Mouse (Mus musculus) fibroblast of lung, adult 2 months (primary cell): ENCODE measurements around the gene Maml2.

Experiments
- DNase-seq: peaks from one replicate; pipeline ENCODE4 v3.0.0-alpha.2; 2011; ENCODE audit warnings: low read depth

Maml2 gene

DNA sequence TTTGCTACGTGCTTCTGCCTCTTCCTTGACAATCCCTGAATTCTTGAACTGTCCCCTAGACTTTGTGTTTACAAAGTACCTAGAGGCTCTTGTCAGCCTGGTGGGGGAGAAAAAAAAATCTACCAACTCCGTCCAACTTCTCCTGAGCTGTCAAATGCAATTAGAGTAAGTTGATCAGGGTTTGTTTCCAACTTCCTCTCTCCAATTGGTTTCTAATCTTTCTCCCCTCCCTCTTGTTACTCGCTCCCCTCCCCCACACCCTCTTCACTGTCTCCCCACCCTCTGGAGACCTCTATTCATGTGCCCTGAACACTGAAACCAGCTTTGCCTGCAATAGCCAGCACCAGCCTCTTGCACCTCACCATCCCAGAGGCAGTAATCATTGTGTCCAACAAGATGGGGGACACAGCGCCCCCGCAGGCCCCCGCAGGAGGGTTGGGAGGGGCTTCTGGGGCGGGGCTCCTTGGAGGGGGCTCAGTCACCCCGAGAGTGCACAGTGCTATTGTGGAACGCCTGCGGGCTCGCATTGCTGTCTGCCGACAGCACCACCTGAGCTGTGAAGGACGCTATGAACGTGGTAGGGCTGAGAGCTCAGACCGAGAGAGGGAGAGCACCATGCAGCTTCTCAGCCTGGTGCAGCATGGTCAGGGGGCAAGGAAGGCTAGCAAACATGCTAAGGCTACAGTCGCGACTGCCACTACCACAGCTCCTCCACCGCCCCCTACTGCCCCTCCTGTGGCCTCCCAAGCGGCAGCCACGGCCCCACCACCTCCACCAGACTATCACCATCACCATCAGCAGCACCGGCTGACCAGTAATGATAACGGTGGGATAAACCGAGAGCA, at the start of gene Maml2:
Gene Maml2 (plus strand): TSS at position 290 of the 845 bp plus-strand sequence.
- no peak for DNase-seq

DNA sequence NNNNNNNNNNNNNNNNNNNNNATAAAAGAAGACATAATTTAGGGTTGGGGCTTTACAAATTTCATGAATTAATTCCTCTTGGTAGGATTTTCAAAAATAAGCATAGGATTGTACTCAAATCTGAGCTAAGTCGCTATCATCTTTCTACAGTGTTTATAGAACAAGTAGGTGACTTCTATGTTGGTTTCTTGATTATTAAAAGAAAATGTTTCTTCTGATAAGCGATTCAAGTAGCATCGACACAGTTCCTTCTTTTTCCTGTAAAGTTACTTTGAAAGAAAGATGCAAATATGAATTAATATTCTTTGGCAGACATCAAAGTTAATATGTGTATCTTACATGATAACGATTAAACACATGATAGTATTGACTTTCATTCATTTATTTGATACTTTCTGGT, 49.7 kb upstream of the Maml2 start:
- no peak for DNase-seq

DNA sequence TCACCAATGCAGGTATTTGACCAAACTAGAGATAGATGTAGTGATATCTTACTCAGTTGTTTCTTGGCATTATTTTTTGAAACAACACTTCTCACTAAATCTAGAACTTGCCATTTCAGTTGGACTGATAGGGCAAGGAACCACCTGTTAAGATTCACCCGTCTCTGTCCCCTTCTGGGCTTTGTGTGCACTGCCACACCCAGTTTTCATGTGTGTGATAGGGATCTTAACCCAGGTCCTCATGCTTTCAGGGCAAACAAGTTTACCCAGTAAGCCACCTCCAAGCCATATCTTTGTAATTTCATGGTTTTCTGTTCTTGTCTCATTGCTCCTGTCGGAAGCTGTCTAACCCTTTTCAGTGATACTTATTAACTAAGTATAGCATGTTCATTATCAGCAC, 46.5 kb upstream of the Maml2 start:
- no peak for DNase-seq

DNA sequence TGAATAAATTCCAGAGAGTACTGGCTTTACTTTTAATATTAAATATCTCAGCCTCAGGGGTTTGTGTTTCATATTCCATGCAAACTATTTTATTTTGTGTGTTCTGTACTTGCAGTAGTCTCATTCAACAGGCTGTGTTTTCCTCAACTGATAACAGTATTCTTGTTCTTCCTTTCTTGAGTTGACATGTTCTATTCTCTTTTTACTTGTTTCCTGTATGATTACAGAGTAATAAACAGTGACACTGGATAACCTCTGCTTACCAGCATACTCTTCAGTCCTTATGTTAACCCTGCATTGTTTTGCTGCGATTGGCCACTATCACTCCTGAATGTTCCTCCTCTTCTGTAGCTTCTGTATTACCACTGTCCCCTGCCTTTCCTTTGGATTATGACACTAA, 41.0 kb upstream of the Maml2 start:
- no peak for DNase-seq

DNA sequence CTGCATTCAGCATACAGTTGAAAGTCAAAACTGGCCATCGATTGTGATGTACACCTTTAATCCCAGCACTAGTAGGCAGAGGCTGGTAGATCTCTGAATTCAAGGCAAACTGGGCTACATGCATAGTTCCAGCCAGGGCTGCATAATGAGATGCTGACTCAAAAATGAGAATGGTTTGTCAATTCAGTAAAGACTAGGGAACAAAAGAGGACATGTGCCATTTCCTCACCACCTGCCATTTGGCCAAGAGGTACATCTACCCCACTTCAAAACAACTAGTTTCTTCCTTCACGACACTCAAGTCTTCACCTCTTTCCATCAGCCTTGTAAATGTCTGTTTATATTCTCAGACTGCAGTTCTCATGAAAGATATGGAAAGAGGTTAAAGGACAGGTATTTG, 39.6 kb upstream of the Maml2 start:
- no peak for DNase-seq

DNA sequence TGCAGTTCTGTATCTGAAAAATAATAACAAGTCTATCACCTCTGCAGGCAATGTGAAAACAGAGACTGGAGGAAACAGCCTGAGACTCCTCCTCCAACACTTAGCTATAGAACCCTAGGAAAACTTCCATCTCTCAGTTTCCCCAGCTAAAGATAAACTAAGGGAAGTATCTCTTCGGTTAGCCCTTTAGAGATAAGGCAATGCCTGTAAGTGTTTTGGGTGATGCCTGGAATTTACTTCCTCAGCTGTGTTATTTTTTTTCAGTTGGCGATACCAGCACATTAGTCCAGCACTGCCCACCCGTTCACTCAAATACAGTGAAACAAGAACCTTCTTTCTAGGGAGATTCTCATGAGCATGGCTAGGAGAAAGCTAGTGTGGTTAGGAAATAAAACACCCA, 36.8 kb upstream of the Maml2 start:
- no peak for DNase-seq

DNA sequence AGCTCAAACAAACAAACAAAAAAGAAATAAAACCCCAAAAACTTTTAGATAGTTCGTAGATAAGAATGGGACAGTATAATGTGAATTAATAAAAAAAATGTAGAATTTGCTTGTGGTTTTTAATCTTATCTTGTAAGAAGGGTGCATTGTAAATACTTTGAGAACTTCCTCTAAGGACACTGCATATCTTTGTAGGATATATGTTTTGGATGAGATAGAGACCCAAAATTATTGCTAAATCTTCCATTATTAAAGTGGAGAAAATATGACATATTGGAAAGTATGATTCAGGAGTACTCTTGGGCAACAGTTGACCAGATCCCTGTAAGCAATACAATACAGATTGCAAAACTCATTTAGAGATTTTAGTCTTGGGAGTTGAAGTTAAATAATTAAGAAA, 24.5 kb upstream of the Maml2 start:
- no peak for DNase-seq

DNA sequence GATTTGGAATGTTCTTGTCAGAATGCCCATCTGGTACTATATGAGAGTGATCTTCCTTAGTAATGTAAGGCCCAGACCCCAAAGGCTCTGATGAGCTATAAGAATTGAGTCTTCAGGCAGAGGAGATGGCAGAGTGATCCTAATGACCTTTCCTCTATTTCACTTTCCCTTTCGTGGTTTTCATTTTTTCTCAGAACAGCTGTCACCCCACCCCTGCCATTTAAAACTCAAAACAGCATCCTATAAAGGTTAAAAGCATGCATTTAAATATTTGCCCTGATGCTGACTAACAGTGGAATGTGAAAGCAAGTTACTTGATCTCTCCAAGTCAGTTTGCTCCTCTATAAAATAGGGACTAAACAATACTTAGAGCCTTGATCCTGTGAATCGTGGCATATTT, 10.3 kb upstream of the Maml2 start:
- DNase-seq: no peak

DNA sequence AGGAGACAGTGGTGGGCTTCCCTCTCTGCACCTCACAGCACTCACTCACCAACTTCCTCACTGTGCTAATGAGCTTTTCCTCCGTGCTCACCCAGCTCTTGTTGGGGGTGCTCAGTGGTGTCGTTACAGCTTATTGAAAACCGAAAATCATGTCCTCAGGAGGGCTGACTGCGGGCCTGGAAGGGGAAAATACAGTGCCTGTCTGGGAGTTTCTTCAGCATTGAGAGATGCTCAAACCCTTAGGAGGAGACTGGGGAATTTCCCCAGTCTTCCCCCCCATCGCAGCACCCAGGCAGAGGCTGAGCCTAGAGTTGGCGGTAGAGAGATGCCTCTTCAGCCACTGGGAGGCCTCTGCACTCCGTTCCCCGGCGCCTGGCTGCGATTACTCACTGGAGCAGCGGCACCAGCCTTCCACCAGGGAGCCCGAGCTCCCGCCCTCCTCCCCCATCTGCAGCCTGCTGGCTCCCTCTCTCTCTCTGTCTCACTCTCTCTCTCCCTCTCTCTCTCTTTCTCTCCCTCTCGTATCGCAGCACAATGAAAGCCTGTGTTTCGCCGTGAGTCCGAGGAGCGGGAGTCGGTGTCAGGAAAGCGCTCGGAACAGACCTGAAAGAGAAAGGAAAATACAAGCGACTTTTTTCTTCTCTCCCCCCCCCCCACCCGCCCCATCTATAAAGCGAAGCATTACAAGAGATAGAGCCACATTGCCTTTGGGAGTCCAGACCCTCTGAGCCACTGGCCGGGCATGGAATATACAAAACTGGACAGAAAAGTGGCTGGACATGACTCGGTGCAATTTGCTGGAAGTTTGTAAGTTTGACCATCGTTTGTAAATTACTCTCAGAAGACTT, 1.3 kb upstream of the Maml2 start:
- peak; percentile 87 for DNase-seq

DNA sequence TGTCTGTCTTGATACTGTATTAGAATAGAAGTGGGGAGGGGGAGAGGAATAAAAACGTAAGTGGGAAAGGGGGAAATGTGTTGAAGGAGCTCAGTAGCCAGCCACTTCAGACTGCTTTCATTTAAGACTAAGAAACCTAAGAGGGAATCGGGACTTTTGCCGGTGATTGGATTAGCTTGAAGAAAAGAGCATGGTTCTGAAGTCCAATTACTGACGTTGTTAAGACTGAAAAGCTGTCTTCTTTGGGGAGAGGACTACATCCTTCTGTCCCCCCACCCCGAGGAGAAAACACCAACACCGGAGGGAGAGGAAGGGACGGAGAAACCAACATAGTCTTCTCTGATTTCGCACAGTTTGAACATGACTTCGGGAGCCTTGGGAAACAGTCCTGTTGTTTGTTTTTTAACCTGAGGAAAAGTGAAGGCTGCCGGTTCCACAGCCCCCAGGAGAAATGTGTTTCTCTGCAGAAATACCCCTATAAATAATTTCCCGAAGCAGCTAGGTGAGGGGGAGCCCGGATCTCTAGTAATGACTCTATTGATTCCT, 562 bp upstream of the Maml2 start:
- DNase-seq: no peak

DNA sequence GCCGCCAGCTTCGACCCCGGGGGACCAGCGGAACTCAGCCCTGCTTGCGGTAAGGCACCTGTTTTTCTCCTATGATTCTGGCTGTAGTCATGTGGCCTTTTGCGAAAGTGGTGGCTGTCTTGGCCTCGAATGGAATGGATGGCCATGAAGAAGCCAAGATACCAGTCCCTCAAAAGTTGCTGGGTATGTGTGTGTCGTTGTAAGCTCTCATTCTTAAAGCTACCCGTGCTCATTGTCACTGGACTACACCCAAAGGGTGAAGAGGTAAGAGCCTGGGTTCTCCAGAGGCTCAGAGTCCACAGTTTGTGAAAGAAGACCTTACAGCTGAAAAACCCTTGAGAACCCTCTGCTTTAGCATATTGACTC, 739 bp downstream of the Maml2 start:
- DNase-seq: no peak

DNA sequence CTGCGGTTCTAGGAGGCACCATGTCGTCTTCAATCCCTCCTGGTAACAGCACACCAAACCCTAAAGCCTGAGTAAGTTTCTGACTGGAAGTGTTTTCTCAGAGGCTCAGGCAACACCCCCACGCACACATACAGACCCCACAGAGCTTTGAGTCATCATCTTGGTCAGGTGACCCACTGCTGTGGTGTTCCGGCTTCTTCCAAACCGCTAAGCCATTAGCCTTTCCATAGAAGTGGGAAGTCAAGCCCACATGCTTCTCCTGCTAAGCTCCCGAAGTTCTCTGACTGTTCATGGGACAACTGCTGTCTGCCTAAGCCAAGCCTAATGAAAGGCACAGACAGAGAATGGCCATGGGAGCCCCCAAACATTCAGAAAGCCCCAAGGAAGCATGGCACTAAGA, 1.4 kb downstream of the Maml2 start:
- DNase-seq: peak; percentile 80

DNA sequence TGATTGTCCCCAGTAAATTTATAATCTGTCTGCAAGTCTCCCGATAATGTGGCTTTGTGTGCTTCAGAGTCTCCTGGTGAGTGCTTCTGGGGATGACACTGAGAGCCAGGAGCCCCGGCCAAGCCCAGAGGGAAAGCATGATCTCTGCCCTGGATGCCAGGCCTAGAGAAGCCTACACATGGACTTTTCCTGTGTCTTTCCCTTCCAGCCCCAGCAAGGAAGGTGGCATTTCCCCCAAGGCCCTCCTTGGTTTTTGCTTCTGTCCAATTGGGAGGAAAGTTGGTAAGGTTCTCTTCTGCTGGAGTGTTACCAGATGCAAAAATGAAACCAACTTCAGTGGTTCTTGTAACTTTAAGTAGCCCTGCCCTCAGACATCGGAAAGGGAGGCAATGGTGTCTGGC, 2.3 kb downstream of the Maml2 start:
- no peak for DNase-seq

DNA sequence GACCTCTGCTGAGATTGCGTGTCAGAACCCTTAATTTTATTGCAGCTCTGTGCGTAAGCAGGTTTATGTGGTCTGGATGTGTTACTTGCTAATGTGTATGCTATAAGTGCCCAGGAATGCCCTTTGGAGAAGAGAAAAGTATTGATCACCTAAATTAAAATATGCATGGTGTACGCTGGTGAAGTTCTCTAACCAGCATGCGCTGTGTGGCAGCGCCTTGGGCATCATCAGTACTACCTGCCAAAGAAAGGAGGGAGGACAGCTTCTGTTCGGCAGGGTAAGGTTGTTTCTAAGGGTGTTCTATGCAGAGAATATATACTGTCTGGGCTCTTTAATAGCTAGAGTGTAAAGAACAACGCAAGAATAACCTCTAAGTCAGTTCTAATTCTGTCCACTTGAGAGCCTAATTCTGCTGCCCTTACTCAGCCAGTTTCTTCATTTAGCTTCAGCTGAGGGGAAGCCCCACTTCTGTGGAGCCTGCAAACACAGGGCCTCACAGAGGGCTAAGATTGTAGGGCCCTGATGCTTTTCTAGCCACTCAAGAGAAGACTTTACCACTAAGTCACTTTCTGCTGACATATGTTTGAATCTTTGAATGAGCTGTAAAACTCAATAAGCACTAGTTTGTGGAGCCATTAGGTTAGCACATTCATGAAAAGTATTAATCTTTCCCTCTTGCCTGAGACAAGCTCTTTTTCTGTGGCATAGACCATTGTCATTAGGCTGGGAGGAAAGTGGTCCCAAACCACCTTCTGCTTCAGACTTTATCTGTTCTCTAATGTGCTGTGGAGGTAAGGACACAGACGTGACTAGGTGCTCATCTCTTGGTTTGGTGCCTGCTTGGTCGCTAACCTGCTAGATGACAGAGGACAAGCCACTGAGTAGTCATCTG, 3.4 kb downstream of the Maml2 start:
- no peak for DNase-seq

DNA sequence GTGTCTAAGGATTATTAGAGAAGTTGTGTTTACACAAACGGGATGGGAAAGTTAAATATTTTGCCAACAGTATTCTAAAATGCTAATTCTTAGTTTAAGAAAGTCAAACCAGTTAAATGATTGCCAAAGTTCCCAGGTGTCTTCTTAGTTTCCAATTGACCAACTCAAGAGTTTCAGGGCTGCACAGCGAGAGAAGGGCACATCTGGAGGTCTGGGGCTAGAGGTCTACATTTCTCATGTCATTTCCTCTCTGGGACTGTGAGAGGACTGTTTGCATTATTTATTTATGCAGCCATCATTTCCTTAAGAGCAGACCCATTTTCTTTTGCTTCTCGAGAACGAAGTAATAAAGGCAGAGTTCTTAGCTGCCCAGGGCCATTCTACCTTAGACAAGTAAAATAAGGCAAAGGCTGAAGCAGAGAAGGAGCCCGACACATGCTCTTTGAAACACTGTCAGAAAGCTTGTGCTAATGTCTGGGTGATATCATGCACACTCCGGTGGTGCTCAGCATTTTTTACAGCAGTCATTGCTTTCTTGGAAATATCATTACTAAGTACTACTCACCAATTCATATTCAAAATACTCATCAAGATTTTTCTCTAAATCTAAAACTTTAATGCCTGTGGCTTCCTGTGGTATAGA, 4.5 kb downstream of the Maml2 start:
- no peak for DNase-seq

DNA sequence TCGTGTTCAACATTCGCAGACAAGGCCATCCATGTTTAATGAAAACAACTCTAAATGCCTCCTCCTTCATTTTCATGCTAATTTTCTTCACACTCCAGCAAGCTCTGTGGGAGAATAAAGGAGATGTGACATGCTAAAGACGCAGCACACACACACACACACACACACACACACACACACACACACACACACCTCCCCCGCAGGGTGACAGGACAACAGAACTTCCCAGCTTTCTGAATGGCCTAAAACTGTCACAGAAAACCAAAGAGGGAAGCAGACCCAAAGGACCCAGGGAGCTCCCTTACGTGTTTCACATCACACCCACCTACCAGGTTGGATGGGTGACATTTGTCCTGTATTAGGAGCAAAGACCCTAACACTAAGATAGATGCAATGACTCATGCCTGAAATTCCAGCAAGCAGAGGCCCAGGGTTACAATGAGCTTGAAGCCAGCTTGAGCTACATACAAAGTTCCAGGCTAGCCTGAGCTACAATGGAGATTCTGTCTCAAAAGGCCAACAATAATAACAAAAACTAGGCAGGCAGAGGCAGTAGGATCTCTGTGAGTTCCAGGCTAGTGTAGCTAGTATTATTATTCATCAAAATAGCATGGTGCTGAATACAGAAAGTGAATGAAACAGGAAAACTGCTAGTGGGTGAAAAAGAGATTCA, 5.5 kb downstream of the Maml2 start:
- DNase-seq: no peak

DNA sequence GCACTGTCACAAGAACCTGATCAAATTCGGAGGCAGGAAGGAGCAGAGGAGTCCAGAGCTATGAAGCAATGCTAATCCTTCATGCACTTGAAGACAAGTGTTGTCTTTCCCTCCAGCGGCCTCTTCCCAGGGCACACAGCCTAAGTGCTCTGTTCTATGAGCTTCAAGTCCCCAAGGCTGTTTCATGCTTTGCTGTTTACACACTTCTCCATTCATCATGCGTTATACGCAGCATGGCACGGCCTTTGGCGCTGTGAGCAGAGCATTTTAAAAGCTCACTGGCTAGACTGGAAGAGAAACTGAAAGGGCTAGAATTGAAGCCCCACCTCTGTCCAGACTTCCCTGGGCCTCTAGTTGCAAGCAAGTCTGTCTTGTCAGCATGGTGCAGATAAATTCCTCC, 6.2 kb downstream of the Maml2 start:
- DNase-seq: no peak

DNA sequence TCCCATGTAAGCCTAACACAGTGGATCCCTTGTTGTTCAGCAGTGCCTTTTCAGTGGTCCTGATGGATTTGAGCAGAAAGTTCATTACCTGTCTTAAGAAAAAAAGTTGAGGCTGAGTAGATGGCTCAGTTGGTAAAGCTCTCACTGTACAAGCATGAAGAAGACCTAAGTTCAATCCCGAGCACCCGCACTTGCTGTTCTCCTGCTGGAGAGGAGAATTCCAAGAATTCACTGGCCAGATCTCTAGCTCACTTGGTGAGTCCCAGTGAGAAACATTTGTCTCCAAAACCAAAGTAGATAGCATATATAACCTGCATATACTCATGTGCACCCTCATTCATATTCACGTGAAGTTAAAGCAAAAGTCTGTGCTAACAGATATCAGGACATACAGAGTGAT, 8.7 kb downstream of the Maml2 start:
- DNase-seq: no peak

DNA sequence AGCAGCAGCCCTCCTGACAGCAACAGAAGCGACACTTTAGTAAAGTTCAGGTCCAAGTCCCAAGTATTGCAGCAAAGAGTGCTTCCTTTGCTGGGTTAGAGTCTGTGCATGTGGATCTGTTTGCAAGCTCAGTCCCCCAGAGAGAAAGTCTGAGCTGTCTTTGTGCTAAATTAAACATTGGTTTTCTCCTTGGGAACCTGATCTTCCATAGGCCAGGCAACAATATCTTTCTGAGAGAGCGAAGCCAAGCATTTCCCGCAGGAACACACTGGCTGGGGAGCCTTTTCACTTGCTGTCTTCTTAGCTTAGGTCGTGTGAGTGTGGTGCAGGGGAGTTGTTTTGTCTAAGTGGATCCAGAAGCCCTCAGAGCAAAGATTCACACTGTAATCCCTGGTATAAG, 9.5 kb downstream of the Maml2 start:
- no peak for DNase-seq

DNA sequence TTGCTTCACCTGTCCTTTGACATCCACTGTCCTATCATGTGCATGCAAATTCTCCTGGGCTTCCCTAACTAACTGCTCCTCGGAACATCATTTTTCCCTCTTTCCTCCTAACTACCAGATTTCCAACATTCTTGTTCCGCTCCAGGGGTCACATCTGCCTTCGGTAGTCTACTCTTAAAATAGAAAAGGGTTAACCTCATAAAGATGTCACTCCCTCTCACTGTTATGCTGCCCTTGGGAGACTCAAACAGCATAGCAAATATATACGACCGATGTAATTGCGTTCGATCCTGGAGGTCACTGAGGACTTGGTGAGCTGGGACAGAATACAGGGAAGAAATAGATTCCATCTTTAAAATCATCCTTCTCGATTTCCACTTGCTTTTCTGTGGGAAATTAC, 11.0 kb downstream of the Maml2 start:
- DNase-seq: no peak

DNA sequence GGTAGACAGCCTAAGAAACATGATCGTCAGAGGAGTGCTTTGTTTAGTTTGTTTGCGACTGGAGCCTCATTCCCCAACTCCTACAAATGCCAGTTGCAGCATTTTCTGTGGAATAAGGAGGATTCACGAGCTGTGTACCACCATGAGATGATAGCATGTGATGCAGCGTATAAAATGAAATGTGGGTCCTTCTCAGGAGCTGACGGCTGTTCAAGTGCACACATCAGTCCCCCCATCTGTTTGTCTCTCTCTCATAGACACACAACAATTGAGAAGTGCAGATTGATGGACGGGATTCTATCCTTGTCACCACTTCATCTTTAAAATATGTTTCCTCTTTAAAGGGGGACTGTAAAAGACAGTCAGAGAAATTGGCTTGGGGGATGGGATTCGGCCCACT, 12.1 kb downstream of the Maml2 start:
- DNase-seq: no peak
